Mouse (Mus musculus) liver, embryonic 16.5 days (tissue): ENCODE data around the gene Chrm4. TPM values are rescaled to one million over a fixed set of nuclear protein-coding genes. Genes with fewer than 3 reads are reported as not detected.

Experiments
- ATAC-seq: fragments of 200-750 bp; cut with Nextera tagmentation; 2 replicates; pipeline ENCODE4 v1.8.0; 2017; ENCODE audit warnings: low read depth, mild to moderate bottlenecking, moderate number of reproducible peaks, moderate library complexity
- H3K27ac ChIP-seq: fragments of 300-500 bp; sonication (generic); 2 replicates; pipeline ENCODE4 v1.5.1; 2014; ENCODE audit warnings: mild to moderate bottlenecking, low read length
- H3K27me3 ChIP-seq: fragments of 300-500 bp; sonication (generic); 2 replicates; pipeline ENCODE4 v1.6.1; 2014; ENCODE audit warnings: low read depth, low read length, mixed read lengths; ENCODE audit not compliant: control insufficient read depth, insufficient read depth
- H3K36me3 ChIP-seq: fragments of 300-500 bp; sonication (generic); 2 replicates; pipeline ENCODE4 v1.6.1; 2014; ENCODE audit warnings: mild to moderate bottlenecking; ENCODE audit not compliant: control insufficient read depth, insufficient read depth
- H3K4me1 ChIP-seq: fragments of 300-500 bp; sonication (generic); 2 replicates; pipeline ENCODE4 v1.6.1; 2014; ENCODE audit warnings: low read depth, low read length, mixed read lengths; ENCODE audit not compliant: control insufficient read depth
- H3K4me2 ChIP-seq: fragments of 300-500 bp; sonication (generic); 2 replicates; pipeline ENCODE4 v1.6.1; 2014; ENCODE audit warnings: low read depth, low read length, mixed read lengths
- H3K4me3 ChIP-seq: fragments of 300-500 bp; sonication (generic); 2 replicates; pipeline ENCODE4 v1.5.1; 2014; ENCODE audit warnings: low read depth, mild to moderate bottlenecking, low read length
- H3K9ac ChIP-seq: fragments of 300-500 bp; sonication (generic); 2 replicates; pipeline ENCODE4 v1.6.1; 2014; ENCODE audit warnings: low read depth, low read length
- H3K9me3 ChIP-seq: fragments of 300-500 bp; sonication (generic); replicated peaks from 2 replicates; pipeline ENCODE4 v1.6.1; 2016; ENCODE audit warnings: low read length; ENCODE audit not compliant: control insufficient read depth
- WGBS: fragments of 180-500 bp; shearing (Covaris S2); extraction: QIAGEN DNeasy Blood & Tissue Kit; methylation state at CpG from one replicate; pipeline ENCODE4 v1.1.7; 2014; ENCODE audit not compliant: insufficient replicate concordance; 5-methylcytosine and 5-hydroxymethylcytosine counted together
- polyA plus RNA-seq: library from polyadenylated mRNA; unstranded; fragments of >200 nt; fragmentation: Nextera tagmentation; extraction: Ambion mirVana; gene quantifications from 2 replicates; pipeline ENCODE4 v1.2.1, GENCODE M21; 2015

The Chrm4 gene
- polyA plus RNA-seq, 1 experiment from 2014 or later: 0.06 TPM

GRCm38 (mm10) chr2:91902336-91902735 is 24.7 kb upstream of the Chrm4 start:
- peaks cover 5% of the 10 kb centered on the region; the same call in 1 of the 2 replicates for H3K36me3 ChIP-seq
- no peak overlapping the region for H3K4me3 ChIP-seq
- H3K4me1 ChIP-seq: no peaks in the 10 kb centered on the region
- H3K27ac ChIP-seq: no peak overlapping the region
- H3K4me2 ChIP-seq: no peak overlapping the region
- H3K9ac ChIP-seq: no peak overlapping the region
- ATAC-seq: no peak
- 70% methylated on average over 5 of the region's 5 CpGs for WGBS
- no peaks in the 10 kb centered on the region for H3K9me3 ChIP-seq
- no peaks in the 10 kb centered on the region for H3K27me3 ChIP-seq

GRCm38 (mm10) chr2:91903171-91903925 is 23.7 kb upstream of the Chrm4 start:
- Histone ChIP-seq H3K4me1 (no peaks in the 10 kb centered on the region), H3K27me3 (no peaks in the 10 kb centered on the region), H3K36me3 (peaks cover 5% of the 10 kb centered on the region; the same call in 1 of the 2 replicates), H3K9ac (no peak overlapping the region), H3K27ac (no peak overlapping the region), H3K4me2 (no peak overlapping the region), H3K9me3 (no peaks in the 10 kb centered on the region), H3K4me3 (no peak overlapping the region)
- ATAC-seq: no peak
- 75% methylated on average over 3 of the region's 3 CpGs for WGBS

DNA sequence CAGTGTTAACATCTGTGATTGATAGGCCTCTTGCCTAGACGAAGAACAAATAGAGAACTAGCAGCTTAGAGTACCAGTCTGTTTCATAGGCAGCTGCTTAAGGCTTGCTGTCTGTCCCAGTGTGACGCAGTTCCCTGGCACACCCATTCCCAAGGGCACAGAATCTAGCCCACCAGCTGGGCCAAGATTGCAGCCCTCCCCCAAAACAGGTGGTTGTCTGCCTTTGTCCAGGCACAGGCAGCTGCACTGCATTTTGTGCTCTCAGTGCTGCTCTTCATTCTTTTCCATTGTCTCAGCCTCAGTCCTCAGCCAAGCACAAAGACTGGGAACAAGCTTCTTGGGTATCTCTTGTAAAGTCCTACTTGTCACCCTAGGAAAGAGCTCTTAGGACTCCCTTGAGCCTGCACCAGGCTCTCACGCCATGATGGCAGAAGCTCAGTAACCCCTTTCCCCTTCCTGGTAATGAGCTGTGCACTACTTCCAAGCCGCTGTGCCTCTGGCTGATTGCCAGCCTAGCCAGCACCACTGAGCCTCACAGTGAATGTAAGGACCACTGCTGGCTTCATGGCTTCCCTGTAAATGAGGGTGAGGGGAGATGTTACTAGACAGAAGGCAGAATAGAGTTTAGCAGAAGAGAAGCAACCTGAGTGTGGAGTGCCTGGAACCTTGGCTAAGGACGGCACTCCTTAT is 22.3 kb upstream of the Chrm4 start:
- H3K4me1 ChIP-seq: no peaks in the 10 kb centered on the region
- no peak overlapping the region for H3K4me3 ChIP-seq
- no peak for ATAC-seq
- H3K9ac ChIP-seq: no peak overlapping the region
- no peak overlapping the region for H3K4me2 ChIP-seq
- H3K27ac ChIP-seq: no peak overlapping the region
- no peaks in the 10 kb centered on the region for H3K9me3 ChIP-seq
- WGBS: 71% methylated on average over 5 of the region's 5 CpGs
- no peaks in the 10 kb centered on the region for H3K27me3 ChIP-seq
- H3K36me3 ChIP-seq: peaks cover 8% of the 10 kb centered on the region; the same call in 1 of the 2 replicates

DNA sequence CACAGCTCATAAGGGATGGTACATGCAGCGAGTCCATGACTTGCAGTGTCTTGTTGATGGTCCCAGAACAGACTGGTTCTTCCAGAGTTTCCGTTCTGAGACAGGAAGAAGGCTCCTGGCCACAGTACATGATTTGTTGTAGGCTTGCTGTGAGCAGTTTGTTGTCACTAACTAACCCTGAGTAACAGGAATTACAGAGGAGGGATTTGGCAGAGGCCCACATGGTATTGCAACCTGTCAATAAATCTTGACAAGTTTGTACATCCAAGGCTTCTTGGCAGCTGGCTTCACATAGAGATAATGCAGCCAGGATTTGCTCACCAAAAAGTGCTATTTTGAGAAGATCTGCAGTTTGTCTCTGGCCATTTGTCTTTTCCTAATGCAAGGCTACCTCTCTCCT is 20.9 kb upstream of the Chrm4 start:
- Histone ChIP-seq H3K9ac (no peak overlapping the region), H3K27me3 (no peaks in the 10 kb centered on the region), H3K4me2 (no peak overlapping the region), H3K4me3 (no peak overlapping the region), H3K9me3 (no peaks in the 10 kb centered on the region), H3K27ac (no peak overlapping the region), H3K4me1 (no peaks in the 10 kb centered on the region), H3K36me3 (peaks cover 5% of the 10 kb centered on the region; the same call in 1 of the 2 replicates)
- no peak for ATAC-seq
- WGBS: 83% methylated on average over 2 of the region's 2 CpGs

DNA sequence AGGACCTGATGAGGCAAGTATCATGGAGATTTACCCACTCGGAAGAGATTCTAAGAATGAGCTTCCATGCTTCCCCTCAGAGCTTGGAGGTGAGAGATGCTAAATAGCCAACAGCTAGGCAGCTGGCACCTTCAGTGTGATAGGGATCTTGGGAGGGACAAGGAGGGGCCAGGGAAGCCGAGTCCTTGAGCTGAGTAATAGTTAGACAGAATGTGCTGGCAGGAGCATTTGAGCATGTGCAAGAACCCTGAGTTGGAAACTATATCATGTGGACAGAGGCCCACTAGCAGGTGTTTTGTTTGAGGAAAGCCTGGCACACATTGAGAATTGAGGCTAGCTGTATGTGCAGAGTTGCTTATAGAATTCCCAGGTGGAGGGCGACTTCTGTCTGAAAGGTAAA is 14.4 kb upstream of the Chrm4 start:
- peaks cover 19% of the 10 kb centered on the region for H3K4me1 ChIP-seq
- no peak for ATAC-seq
- no peak overlapping the region for H3K4me3 ChIP-seq
- no peak overlapping the region for H3K9ac ChIP-seq
- no peaks in the 10 kb centered on the region for H3K27me3 ChIP-seq
- no peak overlapping the region for H3K27ac ChIP-seq
- peaks cover 11% of the 10 kb centered on the region for H3K36me3 ChIP-seq
- 53% methylated on average over 3 of the region's 3 CpGs for WGBS
- H3K4me2 ChIP-seq: no peak overlapping the region
- H3K9me3 ChIP-seq: no peaks in the 10 kb centered on the region

DNA sequence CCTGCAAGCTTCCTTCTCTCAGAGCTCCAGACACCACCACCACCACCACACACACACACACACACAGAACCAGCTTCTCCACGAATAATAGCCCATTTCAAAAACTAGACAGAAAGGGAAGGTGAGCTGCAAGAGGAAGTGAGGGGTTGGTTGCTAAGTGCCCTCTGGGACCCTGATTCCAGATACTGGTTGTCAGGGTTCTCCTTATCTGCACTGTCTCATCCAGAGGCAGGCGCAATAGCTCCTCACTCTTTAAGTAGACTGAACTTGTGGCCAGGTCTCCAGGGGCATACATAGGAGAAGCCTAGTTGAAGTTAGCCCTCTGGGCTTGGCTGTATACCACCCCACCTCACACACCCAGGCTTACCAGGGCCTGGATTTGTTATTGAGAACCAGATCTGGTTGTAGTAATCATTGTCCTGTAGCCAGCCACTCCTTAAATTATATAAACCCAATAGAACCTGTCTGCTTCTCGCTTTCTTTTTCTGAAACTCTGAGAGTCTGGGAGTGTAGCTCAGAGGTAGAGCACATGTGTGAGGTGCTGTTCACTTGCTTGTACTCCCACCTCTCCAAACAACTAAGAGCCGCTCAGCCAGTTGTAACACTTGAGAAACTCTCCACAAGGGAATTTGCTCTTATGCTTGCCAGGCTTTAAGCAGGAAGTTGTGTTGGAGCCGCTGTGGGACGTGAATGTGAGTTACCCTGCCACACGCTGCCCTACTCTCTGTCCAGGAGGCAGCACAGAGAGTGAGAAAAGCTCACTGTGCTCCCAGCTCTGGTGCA is 13.5 kb upstream of the Chrm4 start:
- Histone ChIP-seq H3K4me1 (peaks cover 19% of the 10 kb centered on the region), H3K4me2 (no peak overlapping the region), H3K27me3 (no peaks in the 10 kb centered on the region), H3K36me3 (peaks cover 9% of the 10 kb centered on the region), H3K27ac (no peak overlapping the region), H3K9ac (no peak overlapping the region), H3K9me3 (no peaks in the 10 kb centered on the region), H3K4me3 (no peak overlapping the region)
- 60% methylated on average over 7 of the region's 7 CpGs for WGBS
- ATAC-seq: no peak

GRCm38 (mm10) chr2:91916346-91916977 is 10.6 kb upstream of the Chrm4 start:
- peak; percentile 73 for ATAC-seq
- Histone ChIP-seq H3K27ac (no peak overlapping the region), H3K9ac (no peak overlapping the region), H3K4me1 (peaks cover 21% of the 10 kb centered on the region), H3K36me3 (peaks cover 7% of the 10 kb centered on the region), H3K4me3 (no peak overlapping the region), H3K4me2 (no peak overlapping the region), H3K9me3 (no peaks in the 10 kb centered on the region), H3K27me3 (peaks cover 7% of the 10 kb centered on the region)
- WGBS: 30% methylated on average over 7 of the region's 7 CpGs

GRCm38 (mm10) chr2:91917096-91917495 is 10.0 kb upstream of the Chrm4 start:
- ATAC-seq: no peak
- Histone ChIP-seq H3K9me3 (no peaks in the 10 kb centered on the region), H3K27ac (no peak overlapping the region), H3K27me3 (peaks cover 13% of the 10 kb centered on the region), H3K36me3 (peaks cover 4% of the 10 kb centered on the region), H3K4me2 (no peak overlapping the region), H3K9ac (no peak overlapping the region), H3K4me3 (no peak overlapping the region), H3K4me1 (peaks cover 28% of the 10 kb centered on the region)
- 71% methylated on average over 7 of the region's 7 CpGs for WGBS
